ENCODE assay signal across 9 mouse cellular contexts in the genomic region with DNA sequence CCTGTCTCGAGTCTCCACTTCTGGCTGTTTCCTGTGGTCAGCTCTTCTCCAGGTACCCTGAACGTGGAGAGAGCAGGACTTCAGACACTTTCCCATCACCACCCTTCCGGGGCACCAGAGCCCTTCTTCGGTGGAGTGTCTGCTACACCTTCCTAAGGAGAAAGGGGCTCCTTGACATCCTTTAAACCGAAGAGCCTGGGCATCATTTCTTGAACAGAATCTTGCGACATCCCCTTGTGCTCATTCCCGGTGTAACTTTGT. TPM values are rescaled to one million over a fixed set of nuclear protein-coding genes. Genes with fewer than 3 reads are reported as not detected.
A peak's percentile ranks its signal among the peaks of the same experiment; 100 is the strongest.
DNase-seq lines count a peak whose midpoint lies in the region; ATAC-seq and TF ChIP-seq lines count a peak whose summit lies in the region.
"Had no signal": no experiment of that assay in that cellular context is flagged by ENCODE, and none has a peak within 500 bp of the region (broad histone marks: within the 10 kb centered on the region; RNA-seq: fewer than 3 reads in every experiment).

No protein-coding gene starts in this region.

- ATAC-seq in hindbrain, embryonic 12.5 days (ENCODE audit: low FRiP score), result no peak
- no peak; the same call in 1 of the 2 replicates for ATAC-seq in midbrain, embryonic 11.5 days (ENCODE audit: low FRiP score)

- peaks cover 11% of the 10 kb centered on the region for H3K4me1 ChIP-seq in heart, embryonic 10.5 days
- no peaks in the 10 kb centered on the region; a peak in 1 of 4 replicates for H3K4me1 ChIP-seq in ES-E14 (ENCODE audit: control insufficient read depth in 2 of 2, insufficient read depth in 2 of 2, low read length in 2 of 2, poor library complexity in 1 of 2)
- peaks cover 18% of the 10 kb centered on the region for H3K4me1 ChIP-seq in hindbrain, embryonic 12.5 days
- no peaks in the 10 kb centered on the region for H3K4me1 ChIP-seq in midbrain, embryonic 11.5 days (ENCODE audit: control insufficient read depth, insufficient read depth, low read length)

- under 1% methylated on average over 7 of the region's 7 CpGs for WGBS in heart, embryonic 10.5 days
- under 1% methylated on average over 7 of the region's 7 CpGs for WGBS in hindbrain, embryonic 12.5 days
- under 1% methylated on average over 7 of the region's 7 CpGs for WGBS in midbrain, embryonic 11.5 days

- no peak overlapping the region for H3K27ac ChIP-seq in heart, embryonic 10.5 days
- no peak overlapping the region for H3K27ac ChIP-seq in ES-E14 (ENCODE audit: insufficient read depth, low read depth, low read length, poor library complexity, severe bottlenecking)
- no peak overlapping the region for H3K27ac ChIP-seq in hindbrain, embryonic 12.5 days
- no peak overlapping the region for H3K27ac ChIP-seq in midbrain, embryonic 11.5 days (ENCODE audit: low read depth, low read length)

- peaks cover 57% of the 10 kb centered on the region for H3K27me3 ChIP-seq in heart, embryonic 10.5 days (ENCODE audit: insufficient read depth, poor library complexity, severe bottlenecking)
- peaks cover 50% of the 10 kb centered on the region for H3K27me3 ChIP-seq in hindbrain, embryonic 12.5 days
- H3K27me3 ChIP-seq in midbrain, embryonic 11.5 days (ENCODE audit: control insufficient read depth, insufficient read depth, low read length), result peaks cover 40% of the 10 kb centered on the region

- DNase-seq in heart, embryonic 10.5 days (ENCODE audit: low spot score), result no peak
- no peak for DNase-seq in heart, adult 8-10 months (ENCODE audit: low spot score)
- DNase-seq in ES-E14 (ENCODE audit: low read depth, low spot score), result no peak
- no peak for DNase-seq in midbrain, embryonic 11.5 days (ENCODE audit: low spot score, missing footprints)
- no peak for DNase-seq in c-Kit-positive CD71-positive TER-119-positive erythroid progenitor cells, embryonic 14.5 days (ENCODE audit: low spot score)
- no peak for DNase-seq in B cell, adult 2 months
- no peak for DNase-seq in ovary, postnatal 14 days (ENCODE audit: low spot score)

- no peaks in the 10 kb centered on the region for H3K36me3 ChIP-seq in heart, embryonic 10.5 days
- H3K36me3 ChIP-seq in ES-E14 (ENCODE audit: control insufficient read depth, insufficient read depth, low read length, poor library complexity, severe bottlenecking), result no peaks in the 10 kb centered on the region
- H3K36me3 ChIP-seq in hindbrain, embryonic 12.5 days, result no peaks in the 10 kb centered on the region
- no peaks in the 10 kb centered on the region for H3K36me3 ChIP-seq in midbrain, embryonic 11.5 days (ENCODE audit: control insufficient read depth, insufficient read depth, low read length)

- no peaks in the 10 kb centered on the region for H3K9me3 ChIP-seq in heart, embryonic 10.5 days
- H3K9me3 ChIP-seq in ES-E14 (ENCODE audit: control insufficient read depth, insufficient read depth, low read depth, low read length), result no peaks in the 10 kb centered on the region
- no peaks in the 10 kb centered on the region for H3K9me3 ChIP-seq in hindbrain, embryonic 12.5 days (replicated peaks)
- no peaks in the 10 kb centered on the region for H3K9me3 ChIP-seq in midbrain, embryonic 11.5 days (ENCODE audit: control insufficient read depth, low read length)

- peak overlapping the region; percentile 69 for H3K4me3 ChIP-seq in heart, embryonic 10.5 days
- H3K4me3 ChIP-seq in ES-E14 (ENCODE audit: insufficient read depth in 1 of 2, low read depth in 1 of 2, low read length in 2 of 2, poor library complexity in 1 of 2, severe bottlenecking in 1 of 2), result peak overlapping the region; percentile 64 to 65; a peak in 3 of 4 replicates
- H3K4me3 ChIP-seq in hindbrain, embryonic 12.5 days, result peak overlapping the region; percentile 58
- peak overlapping the region; percentile 53 for H3K4me3 ChIP-seq in midbrain, embryonic 11.5 days (ENCODE audit: low read depth, low read length)

- in situ Hi-C loops in ES-E14 (cut with MboI; ENCODE audit: low sequenced_read_pairs in 2 of 2, unreplicated experiment in 2 of 2), result no loop called here

- peak overlapping the region; percentile 99 for H3K4me2 ChIP-seq in hindbrain, embryonic 12.5 days (replicated peaks)
- peak overlapping the region; percentile 96 for H3K4me2 ChIP-seq in midbrain, embryonic 11.5 days

- peak overlapping the region; percentile 50; the same call in 1 of the 2 replicates for H3K9ac ChIP-seq in ES-E14 (ENCODE audit: insufficient read depth, low read depth, low read length, poor library complexity, severe bottlenecking)
- peak overlapping the region; percentile 56 for H3K9ac ChIP-seq in hindbrain, embryonic 12.5 days
- H3K9ac ChIP-seq in midbrain, embryonic 11.5 days (ENCODE audit: low read length), result no peak overlapping the region

TF ChIP-seq in ES-E14, 5 proteins besides CTCF, POLR2A, EP300 and RAD21:
- TF ChIP-seq MAFK (IDR thresholded peaks at IDR 0.05; ENCODE audit: insufficient read depth, low read depth, low read length) (no peak), CHD2 (IDR thresholded peaks at IDR 0.05; ENCODE audit: low read depth, low read length) (no peak), ZNF384 (IDR thresholded peaks at IDR 0.05; ENCODE audit: low read depth, low read length) (no peak), ZC3H11A (IDR thresholded peaks at IDR 0.05; ENCODE audit: borderline replicate concordance, low read depth, low read length) (no peak), HCFC1 (IDR thresholded peaks at IDR 0.05; ENCODE audit: borderline replicate concordance, insufficient read depth, low read length) (no peak)

RNA-seq across cellular contexts. Expression of a gene that starts 0.3 kb away (rescaled TPM):
- 0.13 and 0.16 TPM in 2 replicates for polyA plus RNA-seq in heart, embryonic 10.5 days (2016; fragmentation: Nextera tagmentation; extraction: Ambion mirVana)
- not detected for total RNA-seq in heart, adult 8-10 months (2022)
- total RNA-seq in ES-E14 (2012; rRNA removed), result 0.09 and 0.21 TPM in 2 replicates
- 11.6 and 12.4 TPM in 2 replicates for polyA plus RNA-seq in hindbrain, embryonic 12.5 days (2016; fragmentation: Nextera tagmentation; extraction: Ambion mirVana)
- 2.4 and 3.6 TPM in 2 replicates for polyA plus RNA-seq in midbrain, embryonic 11.5 days (2014; fragmentation: Nextera tagmentation; extraction: Ambion mirVana)
- total RNA-seq: heart, postnatal 10 days had no signal
